9 mouse cellular contexts compared by ENCODE assay signal in the genomic region with DNA sequence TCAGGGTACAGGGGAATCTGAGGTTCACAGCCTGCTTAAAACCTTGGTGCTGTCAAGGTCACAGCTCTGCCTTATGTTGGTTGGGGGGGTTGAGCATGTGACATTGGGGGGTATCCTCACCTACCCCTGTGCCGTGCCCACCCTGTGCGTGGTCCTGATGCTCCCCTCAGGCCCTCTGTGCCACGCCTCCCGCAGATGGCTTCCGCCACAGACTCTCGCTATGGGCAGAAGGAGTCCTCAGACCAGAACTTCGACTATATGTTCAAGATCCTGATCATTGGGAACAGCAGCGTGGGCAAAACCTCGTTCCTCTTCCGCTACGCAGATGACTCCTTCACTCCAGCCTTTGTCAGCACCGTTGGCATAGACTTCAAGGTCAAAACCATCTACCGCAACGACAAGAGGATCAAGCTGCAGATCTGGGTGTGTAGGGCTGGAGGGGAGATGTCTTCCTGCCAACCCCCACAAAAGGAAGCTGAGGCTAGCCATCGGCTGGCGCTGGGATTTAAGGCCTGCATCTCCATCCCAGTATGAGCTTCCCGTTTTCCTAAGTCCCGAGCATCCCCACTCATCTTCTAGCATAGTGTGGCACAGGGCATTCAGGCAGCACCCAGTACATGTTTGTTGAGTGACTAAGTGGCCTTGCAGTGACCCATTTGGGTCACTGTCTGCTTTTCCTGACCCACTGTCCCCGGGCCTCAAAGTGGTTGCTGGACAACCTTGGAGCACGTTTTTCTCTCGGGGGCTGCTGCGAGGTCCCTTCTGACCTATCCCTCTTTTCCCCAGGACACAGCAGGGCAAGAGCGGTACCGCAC. TPM values are rescaled to one million over a fixed set of nuclear protein-coding genes. Genes with fewer than 3 reads are reported as not detected.
DNase-seq lines count a peak whose midpoint lies in the region; ATAC-seq and TF ChIP-seq lines count a peak whose summit lies in the region.
"Had no signal": no experiment of that assay in that cellular context is flagged by ENCODE, and none has a peak within 500 bp of the region (broad histone marks: within the 10 kb centered on the region; RNA-seq: fewer than 3 reads in every experiment).

No protein-coding gene starts in this region.

- peaks cover 30% of the 10 kb centered on the region for H3K4me1 ChIP-seq in lung, embryonic 14.5 days (ENCODE audit: insufficient read depth)
- peaks cover 37% of the 10 kb centered on the region for H3K4me1 ChIP-seq in kidney, postnatal 0 days (replicated peaks; ENCODE audit: insufficient read depth, low read length)
- H3K4me1 ChIP-seq in liver, embryonic 16.5 days (ENCODE audit: control insufficient read depth, low read depth, low read length) = peaks cover 43% of the 10 kb centered on the region

- H3K9ac ChIP-seq in lung, embryonic 14.5 days = peak overlapping the region; percentile 74; the same call in 1 of the 2 replicates
- H3K9ac ChIP-seq in kidney, postnatal 0 days (ENCODE audit: low read depth, low read length) = peak overlapping the region; percentile 82; the same call in 1 of the 2 replicates
- H3K9ac ChIP-seq in liver, embryonic 16.5 days (ENCODE audit: low read depth, low read length) = no peak overlapping the region

- TF ChIP-seq CTCF in lung, embryonic 14.5 days (IDR thresholded peaks at IDR 0.05; ENCODE audit: low read depth) = no peak
- no peak for TF ChIP-seq CTCF in kidney, postnatal 0 days (IDR thresholded peaks at IDR 0.05; ENCODE audit: low read depth)

- 80% methylated on average over 24 of the region's 24 CpGs for WGBS in lung, embryonic 14.5 days
- WGBS in kidney, postnatal 0 days = 83% methylated on average over 24 of the region's 24 CpGs
- WGBS in liver, embryonic 16.5 days (ENCODE audit: insufficient replicate concordance) = 75% methylated on average over 24 of the region's 24 CpGs

- peaks cover 18% of the 10 kb centered on the region; the same call in 1 of the 2 replicates for H3K36me3 ChIP-seq in lung, embryonic 14.5 days (ENCODE audit: insufficient read depth)
- H3K36me3 ChIP-seq in kidney, postnatal 0 days (ENCODE audit: insufficient read depth, low read length) = 0 out of 2 replicates have a peak, but pooled peaks cover 12% of the 10 kb centered on the region
- peaks cover 4% of the 10 kb centered on the region; the same call in 1 of the 2 replicates for H3K36me3 ChIP-seq in liver, embryonic 16.5 days (ENCODE audit: control insufficient read depth, insufficient read depth)

- H3K9me3 ChIP-seq in lung, embryonic 14.5 days (ENCODE audit: low read depth, low read length) = no peaks in the 10 kb centered on the region
- no peaks in the 10 kb centered on the region for H3K9me3 ChIP-seq in kidney, postnatal 0 days (replicated peaks; ENCODE audit: low read length)
- no peaks in the 10 kb centered on the region for H3K9me3 ChIP-seq in liver, embryonic 16.5 days (replicated peaks; ENCODE audit: control insufficient read depth, low read length)

- peak overlapping the region; percentile 99 for H3K4me2 ChIP-seq in lung, embryonic 14.5 days
- peak overlapping the region; percentile 96 for H3K4me2 ChIP-seq in kidney, postnatal 0 days (ENCODE audit: low read length)
- peak overlapping the region; percentile 86 for H3K4me2 ChIP-seq in liver, embryonic 16.5 days (ENCODE audit: low read depth, low read length)

- H3K27ac ChIP-seq in lung, embryonic 14.5 days (ENCODE audit: low read depth) = no peak overlapping the region
- no peak overlapping the region for H3K27ac ChIP-seq in kidney, postnatal 0 days
- H3K27ac ChIP-seq in liver, embryonic 16.5 days (ENCODE audit: low read length) = no peak overlapping the region

- DNase-seq in lung, embryonic 14.5 days = no peak
- no peak for DNase-seq in lung, postnatal 36 days
- DNase-seq in cerebellum, postnatal 14 days = peak; percentile 28 to 31
- DNase-seq in gastrocnemius, postnatal 36 days = peak; percentile 4 to 15
- no peak for DNase-seq in kidney, postnatal 0 days (ENCODE audit: low spot score)
- DNase-seq in embryo, embryonic 10.5 days (ENCODE audit: low spot score) = no peak

- no peak for ATAC-seq in lung, embryonic 14.5 days (ENCODE audit: insufficient read depth)
- no peak for ATAC-seq in kidney, postnatal 0 days (replicated peaks; ENCODE audit: low FRiP score, low read depth)
- no peak for ATAC-seq in liver, embryonic 16.5 days (ENCODE audit: low read depth)
- ATAC-seq in activated CD4-positive, CD25-positive, alpha-beta regulatory T cell, adult 4 months = no peak

- no peaks in the 10 kb centered on the region for H3K27me3 ChIP-seq in lung, embryonic 14.5 days (ENCODE audit: insufficient read depth, low read length)
- no peaks in the 10 kb centered on the region for H3K27me3 ChIP-seq in kidney, postnatal 0 days (ENCODE audit: insufficient read depth, low read length)
- no peaks in the 10 kb centered on the region for H3K27me3 ChIP-seq in liver, embryonic 16.5 days (ENCODE audit: control insufficient read depth, insufficient read depth, low read depth, low read length)

- peak overlapping the region; percentile 64 for H3K4me3 ChIP-seq in lung, embryonic 14.5 days (ENCODE audit: low read depth, low read length)
- peak overlapping the region; percentile 81 for H3K4me3 ChIP-seq in kidney, postnatal 0 days (replicated peaks; ENCODE audit: low read depth, low read length)
- H3K4me3 ChIP-seq in liver, embryonic 16.5 days (ENCODE audit: low read depth, low read length) = no peak overlapping the region

- intact Hi-C loops in gastrocnemius, postnatal 36 days (cut with DNase I) = no loop called here

RNA-seq across cellular contexts. Expression of a gene that starts 1.4 kb away (rescaled TPM):
- 10.5 and 12.0 TPM in 2 replicates for polyA plus RNA-seq in lung, embryonic 14.5 days (2014; fragmentation: Nextera tagmentation; extraction: Ambion mirVana)
- total RNA-seq in gastrocnemius, postnatal 36 days (2021) = 10 to 100 TPM; 36.8 to 37.3 TPM
- 20.5 and 21.8 TPM in 2 replicates for polyA plus RNA-seq in kidney, postnatal 0 days (2015; fragmentation: Nextera tagmentation; extraction: Ambion mirVana)
- 2.2 and 3.4 TPM in 2 replicates for polyA plus RNA-seq in liver, embryonic 16.5 days (2015; fragmentation: Nextera tagmentation; extraction: Ambion mirVana)
- polyA plus RNA-seq in activated CD4-positive, CD25-positive, alpha-beta regulatory T cell, adult 4 months (2017; shearing (Covaris generic)) = 1 to 10 TPM; 3.8 to 5.4 TPM

RNA-seq across cellular contexts. Expression of a gene that starts 4.9 kb away (rescaled TPM):
- polyA plus RNA-seq in lung, embryonic 14.5 days (2014; fragmentation: Nextera tagmentation; extraction: Ambion mirVana) = 27.9 and 29.4 TPM in 2 replicates
- 10 to 100 TPM; 20.7 to 21.4 TPM for total RNA-seq in gastrocnemius, postnatal 36 days (2021)
- 78.2 and 80.3 TPM in 2 replicates for polyA plus RNA-seq in kidney, postnatal 0 days (2015; fragmentation: Nextera tagmentation; extraction: Ambion mirVana)
- 31.4 and 32.1 TPM in 2 replicates for polyA plus RNA-seq in liver, embryonic 16.5 days (2015; fragmentation: Nextera tagmentation; extraction: Ambion mirVana)
- 10 to 100 TPM; 35.6 to 41.7 TPM for polyA plus RNA-seq in activated CD4-positive, CD25-positive, alpha-beta regulatory T cell, adult 4 months (2017; shearing (Covaris generic))

RNA-seq across cellular contexts. Expression of a gene that starts 20.6 kb away (rescaled TPM):
- 46.5 and 52.4 TPM in 2 replicates for polyA plus RNA-seq in lung, embryonic 14.5 days (2014; fragmentation: Nextera tagmentation; extraction: Ambion mirVana)
- 10 to 100 TPM; 14.3 to 16.1 TPM for total RNA-seq in gastrocnemius, postnatal 36 days (2021)
- 43.8 and 47.2 TPM in 2 replicates for polyA plus RNA-seq in kidney, postnatal 0 days (2015; fragmentation: Nextera tagmentation; extraction: Ambion mirVana)
- polyA plus RNA-seq in liver, embryonic 16.5 days (2015; fragmentation: Nextera tagmentation; extraction: Ambion mirVana) = 12.2 and 13.9 TPM in 2 replicates
- polyA plus RNA-seq in activated CD4-positive, CD25-positive, alpha-beta regulatory T cell, adult 4 months (2017; shearing (Covaris generic)) = 1 to 10 TPM; 3.9 to 5.1 TPM

RNA-seq across cellular contexts. Expression of a gene that starts 32.3 kb away (rescaled TPM):
- polyA plus RNA-seq in lung, embryonic 14.5 days (2014; fragmentation: Nextera tagmentation; extraction: Ambion mirVana) = 0.17 and 0.23 TPM in 2 replicates
- 1 to 10 TPM; 1.9 to 2.1 TPM for total RNA-seq in gastrocnemius, postnatal 36 days (2021)
- 8.0 and 9.5 TPM in 2 replicates for polyA plus RNA-seq in kidney, postnatal 0 days (2015; fragmentation: Nextera tagmentation; extraction: Ambion mirVana)
- polyA plus RNA-seq in liver, embryonic 16.5 days (2015; fragmentation: Nextera tagmentation; extraction: Ambion mirVana) = 1.5 and 2.2 TPM in 2 replicates
- under 1 TPM; 0.47 to 0.95 TPM for polyA plus RNA-seq in activated CD4-positive, CD25-positive, alpha-beta regulatory T cell, adult 4 months (2017; shearing (Covaris generic))

RNA-seq across cellular contexts. Expression of a gene that starts 37.5 kb away (rescaled TPM):
- polyA plus RNA-seq in lung, embryonic 14.5 days (2014; fragmentation: Nextera tagmentation; extraction: Ambion mirVana) = not detected in 2 replicates
- not detected for total RNA-seq in gastrocnemius, postnatal 36 days (2021)
- polyA plus RNA-seq in kidney, postnatal 0 days (2015; fragmentation: Nextera tagmentation; extraction: Ambion mirVana) = 0.70 and 0.74 TPM in 2 replicates
- 0.40 and 0.47 TPM in 2 replicates for polyA plus RNA-seq in liver, embryonic 16.5 days (2015; fragmentation: Nextera tagmentation; extraction: Ambion mirVana)
- not detected for polyA plus RNA-seq in activated CD4-positive, CD25-positive, alpha-beta regulatory T cell, adult 4 months (2017; shearing (Covaris generic))
- total RNA-seq: heart, postnatal 36 days had no signal

Comparison
In these comparisons a context has a peak if more than half of its experiments do, and no peak if none do; other contexts are left out.
1. DNase-seq: peak in cerebellum, postnatal 14 days (2 of 2) and gastrocnemius, postnatal 36 days (2 of 2); none in lung, embryonic 14.5 days (single experiment), lung, postnatal 36 days (single experiment), kidney, postnatal 0 days (single experiment) and embryo, embryonic 10.5 days (single experiment).
2. Peak in every context shown above with its lines, with median percentiles within 50 percentile points of each other: H3K4me2 ChIP-seq.